10 mouse cellular contexts compared by ENCODE assay signal in the genomic region with DNA sequence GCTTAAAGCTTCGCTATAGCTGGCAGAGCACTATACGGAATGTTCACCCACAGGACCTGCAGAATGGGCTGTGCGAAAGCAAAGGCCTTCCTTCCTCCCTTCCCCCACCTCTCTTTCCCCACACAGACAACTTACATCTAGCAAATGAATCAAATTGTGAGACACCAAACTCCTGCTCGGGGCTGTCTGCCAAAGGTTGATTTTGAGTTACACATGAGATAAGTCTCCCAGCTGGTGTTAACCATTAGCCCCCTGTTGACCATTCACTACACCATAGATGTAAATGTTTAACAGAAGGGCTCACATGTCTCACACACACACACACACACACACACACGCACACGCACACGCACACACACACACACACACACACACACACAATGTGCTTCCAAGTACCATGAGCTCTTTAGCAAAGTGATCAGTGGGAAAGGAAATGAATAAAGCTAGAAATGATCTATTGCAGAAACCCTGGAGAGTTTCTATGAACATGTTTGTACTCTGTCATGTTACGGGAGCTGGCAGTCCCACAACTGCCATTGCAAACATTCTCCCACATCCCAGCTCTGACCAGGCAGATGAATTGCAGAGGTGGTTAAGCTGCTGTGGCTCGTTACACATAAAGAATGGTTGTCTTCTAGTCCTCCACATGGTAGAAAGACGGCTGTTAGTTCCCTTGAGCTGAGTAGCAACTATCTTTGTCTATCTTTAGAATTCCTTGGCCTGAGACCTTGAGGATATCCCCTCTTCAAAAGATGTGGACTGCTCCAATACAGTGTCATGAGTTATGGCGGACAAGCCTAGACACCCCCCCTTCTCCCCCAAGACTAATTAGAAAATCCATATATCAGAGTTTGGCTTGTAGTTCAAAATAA.
A peak's percentile ranks its signal among the peaks of the same experiment; 100 is the strongest.
DNase-seq lines count a peak whose midpoint lies in the region; ATAC-seq and TF ChIP-seq lines count a peak whose summit lies in the region.
"Had no signal": no experiment of that assay in that cellular context is flagged by ENCODE, and none has a peak within 500 bp of the region (broad histone marks: within the 10 kb centered on the region; RNA-seq: fewer than 3 reads in every experiment).

No protein-coding gene starts in this region.

- H3K4me3 ChIP-seq in hindbrain, embryonic 15.5 days: no peak overlapping the region
- no peak overlapping the region for H3K4me3 ChIP-seq in hindbrain, embryonic 10.5 days
- H3K4me3 ChIP-seq in embryonic facial prominence, embryonic 14.5 days (ENCODE audit: low read depth, low read length): no peak overlapping the region
- H3K4me3 ChIP-seq in liver, embryonic 14.5 days (ENCODE audit: insufficient read depth in 1 of 2, low read depth in 2 of 2, low read length in 2 of 2): no peak overlapping the region
- H3K4me3 ChIP-seq: neural tube, embryonic 12.5 days had no signal

- no peaks in the 10 kb centered on the region for H3K9me3 ChIP-seq in hindbrain, embryonic 15.5 days
- no peaks in the 10 kb centered on the region for H3K9me3 ChIP-seq in hindbrain, embryonic 10.5 days
- no peaks in the 10 kb centered on the region for H3K9me3 ChIP-seq in embryonic facial prominence, embryonic 14.5 days (ENCODE audit: control insufficient read depth, low read length)
- H3K9me3 ChIP-seq in liver, embryonic 14.5 days (ENCODE audit: control insufficient read depth, low read length): no peaks in the 10 kb centered on the region
- H3K9me3 ChIP-seq: G1E; neural tube, embryonic 12.5 days had no signal

- DNase-seq in hindbrain, embryonic 10.5 days (ENCODE audit: low spot score): no peak
- DNase-seq in embryonic facial prominence, embryonic 14.5 days (ENCODE audit: low spot score): peak; percentile 53
- peak; percentile 81 for DNase-seq in kidney, adult 11 months
- no peak for DNase-seq in liver, embryonic 14.5 days (ENCODE audit: low read depth in 3 of 3, low spot score in 3 of 3)
- DNase-seq in spleen, postnatal 14 days (ENCODE audit: low spot score in 2 of 2): no peak
- no peak for DNase-seq in layer of hippocampus, adult 18-20 months (ENCODE audit: low spot score in 2 of 2)
- no peak for DNase-seq in ovary, postnatal 14 days (ENCODE audit: low spot score)

- no peak for TF ChIP-seq CTCF in liver, embryonic 14.5 days (IDR thresholded peaks at IDR 0.05; ENCODE audit: low read depth)

- peak; percentile 25; the same call in 1 of the 2 replicates for ATAC-seq in hindbrain, embryonic 15.5 days (ENCODE audit: low FRiP score, low read depth)
- no peak for ATAC-seq in embryonic facial prominence, embryonic 14.5 days (ENCODE audit: low read depth)
- ATAC-seq in liver, embryonic 14.5 days (ENCODE audit: insufficient read depth): peak; percentile 65; the same call in 1 of the 2 replicates

- no peak for TF ChIP-seq EP300 in liver, embryonic 14.5 days (IDR thresholded peaks at IDR 0.05; ENCODE audit: low read depth)

- 59% methylated on average over 11 of the region's 11 CpGs for WGBS in hindbrain, embryonic 15.5 days
- WGBS in hindbrain, embryonic 10.5 days: 85% methylated on average over 11 of the region's 11 CpGs
- 74% methylated on average over 11 of the region's 11 CpGs for WGBS in embryonic facial prominence, embryonic 14.5 days
- WGBS in liver, embryonic 14.5 days (ENCODE audit: insufficient replicate concordance): 54% methylated on average over 11 of the region's 11 CpGs

- peak overlapping the region; percentile 40; the same call in 1 of the 2 replicates for H3K27ac ChIP-seq in hindbrain, embryonic 15.5 days (replicated peaks)
- H3K27ac ChIP-seq in hindbrain, embryonic 10.5 days: no peak overlapping the region
- 0 out of 2 replicates have a peak overlapping the region, but pooled peaks have one; percentile 22 for H3K27ac ChIP-seq in embryonic facial prominence, embryonic 14.5 days (replicated peaks; ENCODE audit: low read depth, low read length)
- H3K27ac ChIP-seq in liver, embryonic 14.5 days: no peak overlapping the region; the same call in 1 of the 2 replicates
- H3K27ac ChIP-seq: neural tube, embryonic 12.5 days had no signal

- H3K36me3 ChIP-seq in hindbrain, embryonic 15.5 days: peaks cover 8% of the 10 kb centered on the region
- peaks cover 52% of the 10 kb centered on the region for H3K36me3 ChIP-seq in hindbrain, embryonic 10.5 days
- peaks cover 17% of the 10 kb centered on the region; the same call in 1 of the 2 replicates for H3K36me3 ChIP-seq in embryonic facial prominence, embryonic 14.5 days (ENCODE audit: control insufficient read depth, insufficient read depth, low read length)
- H3K36me3 ChIP-seq in liver, embryonic 14.5 days (replicated peaks; ENCODE audit: control insufficient read depth, insufficient read depth, low read depth): no peaks in the 10 kb centered on the region
- H3K36me3 ChIP-seq: G1E had no signal

- peaks cover 31% of the 10 kb centered on the region for H3K4me1 ChIP-seq in hindbrain, embryonic 15.5 days (replicated peaks)
- H3K4me1 ChIP-seq in hindbrain, embryonic 10.5 days (replicated peaks): peaks cover 4% of the 10 kb centered on the region; the same call in 1 of the 2 replicates
- H3K4me1 ChIP-seq in embryonic facial prominence, embryonic 14.5 days (ENCODE audit: control insufficient read depth, insufficient read depth, low read length): no peaks in the 10 kb centered on the region
- H3K4me1 ChIP-seq in liver, embryonic 14.5 days (replicated peaks; ENCODE audit: control insufficient read depth in 2 of 2, insufficient read depth in 2 of 2, low read length in 1 of 2): peaks cover 0 to 7% of the 10 kb centered on the region in 2 experiments; a peak in 2 of 4 replicates

- H3K4me2 ChIP-seq in hindbrain, embryonic 15.5 days: no peak overlapping the region
- H3K4me2 ChIP-seq in embryonic facial prominence, embryonic 14.5 days (ENCODE audit: low read depth, low read length): no peak overlapping the region
- peak overlapping the region; percentile 33 for H3K4me2 ChIP-seq in liver, embryonic 14.5 days (ENCODE audit: low read depth)
- H3K4me2 ChIP-seq: neural tube, embryonic 12.5 days had no signal

- no peaks in the 10 kb centered on the region for H3K27me3 ChIP-seq in hindbrain, embryonic 15.5 days
- no peaks in the 10 kb centered on the region for H3K27me3 ChIP-seq in hindbrain, embryonic 10.5 days (ENCODE audit: insufficient read depth, poor library complexity, severe bottlenecking)
- H3K27me3 ChIP-seq in embryonic facial prominence, embryonic 14.5 days (replicated peaks; ENCODE audit: control insufficient read depth, insufficient read depth, low read length): no peaks in the 10 kb centered on the region
- H3K27me3 ChIP-seq in liver, embryonic 14.5 days (ENCODE audit: control insufficient read depth, insufficient read depth, low read length): no peaks in the 10 kb centered on the region
- H3K27me3 ChIP-seq: neural tube, embryonic 12.5 days had no signal

- no peak overlapping the region for H3K9ac ChIP-seq in hindbrain, embryonic 15.5 days
- no peak overlapping the region for H3K9ac ChIP-seq in embryonic facial prominence, embryonic 14.5 days (ENCODE audit: low read depth, low read length)
- H3K9ac ChIP-seq in liver, embryonic 14.5 days (replicated peaks): no peak overlapping the region
- H3K9ac ChIP-seq: neural tube, embryonic 12.5 days had no signal

Comparison
In these comparisons a context has a peak if more than half of its experiments do, and no peak if none do; other contexts are left out.
1. H3K27ac ChIP-seq: peak in hindbrain, embryonic 15.5 days (single experiment) and embryonic facial prominence, embryonic 14.5 days (single experiment); none in hindbrain, embryonic 10.5 days (single experiment) and liver, embryonic 14.5 days (single experiment).
2. DNase-seq: peak in embryonic facial prominence, embryonic 14.5 days (single experiment) and kidney, adult 11 months (single experiment); none in hindbrain, embryonic 10.5 days (single experiment), liver, embryonic 14.5 days (0 of 3), spleen, postnatal 14 days (0 of 2), layer of hippocampus, adult 18-20 months (0 of 2) and ovary, postnatal 14 days (single experiment).